Mouse (Mus musculus): Measurements from ENCODE around the gene Usp48.
"Not testable (repeated sequence)": the region's sequence is repeated elsewhere in the genome, so short reads cannot be mapped to it uniquely, and the experiment has no call there.

The Usp48 gene

DNA sequence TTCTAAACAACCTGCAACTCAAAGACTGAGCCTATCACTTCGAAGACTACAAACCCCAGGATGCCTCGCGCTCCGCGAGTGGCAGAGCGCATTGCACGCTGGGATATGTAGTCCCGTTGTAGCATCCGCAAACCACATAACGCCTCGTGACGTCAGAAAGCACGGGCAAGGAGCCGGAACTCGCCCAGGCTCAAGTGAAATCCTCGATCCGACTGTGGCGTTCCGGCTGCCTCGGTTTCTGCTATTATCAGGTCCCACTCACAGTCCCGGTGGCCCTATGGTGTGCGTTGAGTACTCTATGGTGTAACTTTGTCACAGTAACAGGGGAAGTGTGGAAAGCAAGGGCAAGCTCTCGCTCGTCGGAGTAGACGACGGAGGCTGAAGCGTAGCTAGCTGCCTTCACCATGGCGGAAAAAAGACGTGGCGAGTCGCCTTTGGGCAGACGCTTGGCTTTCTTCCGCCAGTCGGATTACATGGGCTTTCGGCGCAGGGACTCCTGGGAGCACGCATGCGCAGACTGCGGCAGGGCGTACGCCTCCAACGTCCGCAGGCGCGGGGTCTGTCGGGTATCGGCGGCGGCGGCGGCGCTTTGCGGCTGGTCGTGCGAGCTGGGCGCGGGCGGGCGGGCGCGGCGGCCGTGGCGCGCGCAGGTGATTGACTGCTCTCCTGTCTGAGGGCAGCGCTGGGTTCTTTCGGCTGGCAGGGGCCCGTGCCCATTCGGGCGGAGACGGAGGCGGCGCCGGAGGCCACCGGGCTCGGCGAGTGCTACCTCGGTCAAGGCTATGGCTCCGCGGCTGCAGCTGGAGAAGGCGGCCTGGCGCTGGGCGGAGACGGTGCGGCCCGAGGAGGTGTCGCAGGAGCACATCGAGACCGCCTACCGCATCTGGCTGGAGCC is at the start of gene Usp48:
Usp48 (plus strand) TSS at position 155 of the 895 bp plus-strand sequence.
- peak; percentile 98 to 99 for DNase-seq (ENCODE audit: low spot score in 2 of 2)

DNA sequence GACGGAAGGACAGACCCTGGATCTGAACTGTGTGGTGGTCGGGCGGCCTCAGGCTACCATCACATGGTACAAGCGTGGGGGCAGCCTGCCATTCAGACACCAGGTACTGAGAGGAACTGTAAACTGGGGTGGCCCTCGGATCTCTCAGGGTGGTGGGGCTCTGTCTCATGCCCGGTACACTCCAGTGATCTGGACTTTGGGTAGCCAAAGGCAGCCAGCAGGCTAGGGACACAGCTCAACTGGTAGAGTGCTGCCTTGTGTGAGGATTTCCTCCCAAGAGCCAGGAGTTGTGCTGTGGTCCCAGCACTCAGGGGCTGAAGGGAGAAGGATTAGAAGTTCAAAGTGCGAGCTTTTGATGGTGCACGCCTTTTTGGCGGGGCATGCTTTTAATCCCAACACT is 48.0 kb upstream of the Usp48 start:
- DNase-seq (ENCODE audit: low spot score in 2 of 2): no peak

DNA sequence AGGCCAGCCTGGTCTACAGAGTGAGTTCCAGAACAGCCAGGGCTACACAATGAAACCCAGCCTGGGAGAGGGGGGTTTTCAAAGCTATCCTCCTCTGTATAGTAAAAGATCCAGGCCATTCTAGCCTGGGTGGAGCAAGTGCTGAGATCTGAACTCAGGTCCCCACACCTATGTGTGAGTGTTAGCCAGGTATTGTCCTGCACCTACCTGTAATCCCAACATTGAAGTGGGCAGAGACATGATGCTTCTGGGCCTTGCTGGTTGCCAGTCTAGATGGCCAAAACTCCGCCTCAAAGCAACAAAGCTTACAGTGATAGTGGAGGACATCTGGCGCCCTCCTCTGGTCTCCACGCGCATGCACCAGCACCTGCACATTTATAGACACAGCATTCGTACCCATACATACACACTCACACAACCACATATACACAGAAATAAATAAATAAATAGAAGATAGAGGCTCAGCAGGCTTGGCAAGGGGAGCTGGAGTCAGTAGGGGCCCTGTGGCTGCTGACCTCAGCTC is 47.5 kb upstream of the Usp48 start:
- no peak for DNase-seq (ENCODE audit: low spot score in 2 of 2)

DNA sequence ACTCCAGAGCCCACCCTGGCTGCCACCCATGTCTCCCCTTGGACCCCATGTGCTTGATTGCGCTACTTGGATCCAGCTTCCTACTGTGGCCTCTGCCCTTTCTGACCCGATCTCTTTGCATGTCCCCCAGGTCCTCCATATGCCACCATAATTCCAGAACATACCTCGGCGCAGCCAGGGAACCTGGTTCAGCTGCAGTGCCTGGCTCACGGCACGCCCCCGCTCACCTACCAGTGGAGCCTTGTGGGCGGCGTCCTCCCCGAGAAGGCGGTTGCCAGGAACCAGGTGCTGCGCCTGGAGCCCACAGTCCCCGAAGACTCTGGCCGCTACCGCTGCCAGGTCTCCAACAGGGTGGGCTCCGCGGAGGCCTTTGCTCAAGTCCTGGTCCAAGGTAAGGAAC is 40.1 kb upstream of the Usp48 start:
- DNase-seq (ENCODE audit: low spot score in 2 of 2): no peak

DNA sequence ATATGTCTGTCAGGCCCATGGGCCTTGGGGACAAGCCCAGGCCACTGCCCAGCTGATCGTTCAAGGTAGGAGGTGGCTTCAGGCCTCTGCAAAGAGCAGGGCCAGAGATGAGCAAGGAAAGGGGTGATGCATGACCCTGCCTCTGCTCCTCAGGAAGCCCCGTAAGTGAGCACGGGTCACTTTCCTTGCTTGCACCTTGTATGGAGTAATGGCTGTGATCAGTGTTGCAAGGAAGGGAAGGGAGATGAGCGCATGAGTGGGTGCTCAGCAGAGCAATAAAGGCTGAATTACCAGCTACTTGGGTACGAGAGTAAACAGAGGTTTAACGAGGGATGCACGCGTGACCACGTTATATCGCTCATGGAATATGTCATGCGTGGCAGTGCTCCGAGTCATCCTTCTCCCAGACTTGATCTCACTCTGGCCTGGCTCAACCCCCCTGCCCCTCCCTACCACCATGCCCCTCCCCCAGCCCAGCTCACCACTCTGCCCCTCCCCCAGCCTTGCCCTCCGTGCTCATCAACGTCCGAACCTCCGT is 36.8 kb upstream of the Usp48 start:
- no peak for DNase-seq (ENCODE audit: low spot score in 2 of 2)

DNA sequence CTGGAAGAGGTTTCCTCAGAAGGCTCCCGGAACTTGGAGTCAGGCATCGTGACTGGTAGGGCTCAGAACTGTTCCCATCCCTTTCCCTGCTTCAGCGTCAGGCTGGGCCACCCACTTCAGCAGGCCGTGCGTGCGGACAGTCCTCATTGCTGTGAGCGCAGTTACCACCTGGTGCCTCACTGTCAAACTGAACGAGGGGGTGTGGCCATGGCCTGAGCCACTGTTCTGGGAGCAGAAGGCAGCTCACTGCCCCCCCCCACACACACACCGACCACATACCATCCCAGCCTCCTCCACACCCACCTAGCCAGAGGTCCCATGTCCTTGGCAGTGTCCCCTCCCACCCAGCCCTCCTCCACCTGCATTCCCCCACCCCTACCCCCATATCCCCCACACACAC is 23.7 kb upstream of the Usp48 start:
- DNase-seq (ENCODE audit: low spot score in 2 of 2): no peak

DNA sequence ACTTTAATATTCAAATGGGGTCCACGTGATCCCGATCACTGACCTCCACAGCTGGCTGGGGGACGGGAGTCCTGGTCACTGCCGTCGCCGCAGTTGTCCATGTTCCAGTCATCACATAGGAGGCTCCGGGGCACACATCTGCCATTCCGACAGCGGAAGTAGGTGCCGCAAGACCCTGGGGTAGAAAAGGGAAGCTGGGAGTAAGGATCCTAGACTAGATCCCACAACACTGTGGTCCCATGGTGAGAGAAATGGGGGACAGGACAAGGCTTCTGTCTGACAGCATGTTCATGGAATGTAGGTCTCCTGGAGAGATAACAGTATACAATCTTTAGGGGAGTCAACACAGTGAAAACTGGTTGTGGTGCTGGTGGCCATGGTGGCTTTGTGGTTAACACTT is 19.1 kb upstream of the Usp48 start, which contains the start of gene Ldlrad2:
Ldlrad2 (minus strand) TSS at position 101 of the 400 bp plus-strand sequence.
- DNase-seq (ENCODE audit: low spot score in 2 of 2): no peak

DNA sequence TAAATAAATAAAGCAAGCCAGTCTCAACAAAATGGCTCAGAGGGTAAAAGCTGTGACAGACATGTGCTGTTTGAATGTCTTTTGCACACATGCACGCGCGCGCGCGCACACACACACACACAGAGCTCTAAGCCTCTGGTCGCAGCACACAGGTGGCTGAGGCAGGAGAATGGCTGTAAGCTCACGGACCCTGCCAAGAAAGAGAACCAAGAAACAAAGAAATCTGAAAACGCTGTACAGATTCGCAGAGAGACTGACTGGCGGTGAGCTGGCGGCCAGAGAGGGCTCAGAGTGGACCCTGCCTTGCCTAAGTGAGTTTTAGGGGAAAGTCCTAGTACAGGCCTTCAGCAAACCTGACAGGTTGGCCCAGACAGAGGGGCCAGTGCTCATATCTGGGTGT is 16.1 kb upstream of the Usp48 start:
- DNase-seq (ENCODE audit: low spot score in 2 of 2): no peak

DNA sequence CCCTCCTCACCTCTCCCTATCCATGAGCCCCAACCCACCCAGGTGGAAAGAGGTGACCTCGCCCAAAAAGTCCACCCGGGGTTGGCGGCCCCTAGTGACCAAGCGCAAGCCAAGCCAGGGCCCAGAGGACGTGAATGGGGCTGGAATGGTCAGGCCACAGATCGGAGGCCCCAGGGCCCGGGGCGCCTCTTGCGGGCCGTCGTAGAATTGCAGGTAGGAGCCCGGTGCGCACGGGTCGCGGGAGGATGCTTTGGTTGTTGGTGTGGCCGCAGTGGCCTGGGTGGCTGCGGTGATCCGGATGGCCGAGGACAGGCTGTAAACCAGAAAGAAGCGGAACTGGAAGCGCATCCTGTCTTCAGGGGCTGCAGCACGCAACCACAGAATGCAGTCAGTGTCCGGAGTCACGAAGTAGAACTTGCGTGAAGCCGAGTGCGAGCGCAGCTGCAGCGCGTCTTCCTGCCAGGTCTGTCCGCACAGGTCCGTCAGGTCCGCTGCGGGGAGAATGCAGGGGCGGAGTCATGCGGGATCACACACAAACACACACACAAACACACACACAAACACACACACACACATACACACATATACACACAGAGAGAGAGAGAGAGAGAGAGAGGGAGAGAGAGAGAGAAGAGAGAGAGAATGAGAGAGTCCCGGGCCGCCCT is 15.2 kb upstream of the Usp48 start:
- peak in 1 of 2 experiments; percentile 26 for DNase-seq (ENCODE audit: low spot score in 2 of 2)

DNA sequence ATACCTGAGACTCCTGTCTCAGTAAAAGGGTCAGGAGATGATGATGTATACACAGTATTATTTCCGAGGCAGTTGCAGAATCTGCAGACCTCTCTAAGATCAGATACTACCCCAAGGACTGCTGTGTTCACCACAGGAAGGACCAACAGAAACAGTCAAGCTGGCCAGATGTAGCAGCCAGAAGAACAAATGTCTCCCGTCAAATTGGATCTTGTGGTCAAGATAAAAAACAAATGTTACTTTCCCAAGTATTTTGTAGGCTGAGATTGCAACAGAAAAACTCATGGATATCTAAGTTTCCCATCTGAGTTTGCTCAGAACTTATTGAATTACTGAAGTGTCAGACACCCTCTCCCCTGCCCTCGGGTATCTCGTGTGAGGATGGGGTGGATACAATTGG is 13.8 kb upstream of the Usp48 start:
- no peak for DNase-seq (ENCODE audit: low spot score in 2 of 2)

DNA sequence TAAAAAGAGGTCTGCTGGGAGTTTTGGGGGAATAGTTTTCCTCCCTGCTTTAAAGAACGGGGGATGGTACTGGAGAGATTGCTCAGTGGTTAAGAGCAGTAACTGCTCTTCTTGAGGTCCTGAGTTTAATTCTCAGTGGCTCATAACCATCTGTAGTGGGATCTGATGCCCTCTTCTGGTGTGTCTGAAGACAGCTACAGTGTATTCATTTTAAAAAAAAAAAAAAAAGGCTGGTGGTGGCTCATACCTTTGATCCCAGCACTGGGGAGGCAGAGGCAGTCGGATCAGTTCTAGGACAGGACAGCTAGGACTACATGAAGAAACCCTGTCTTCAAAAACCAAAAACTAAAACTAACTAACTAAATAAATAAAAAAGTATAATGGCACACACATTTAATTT is 13.3 kb upstream of the Usp48 start:
- no peak for DNase-seq (ENCODE audit: low spot score in 2 of 2)

DNA sequence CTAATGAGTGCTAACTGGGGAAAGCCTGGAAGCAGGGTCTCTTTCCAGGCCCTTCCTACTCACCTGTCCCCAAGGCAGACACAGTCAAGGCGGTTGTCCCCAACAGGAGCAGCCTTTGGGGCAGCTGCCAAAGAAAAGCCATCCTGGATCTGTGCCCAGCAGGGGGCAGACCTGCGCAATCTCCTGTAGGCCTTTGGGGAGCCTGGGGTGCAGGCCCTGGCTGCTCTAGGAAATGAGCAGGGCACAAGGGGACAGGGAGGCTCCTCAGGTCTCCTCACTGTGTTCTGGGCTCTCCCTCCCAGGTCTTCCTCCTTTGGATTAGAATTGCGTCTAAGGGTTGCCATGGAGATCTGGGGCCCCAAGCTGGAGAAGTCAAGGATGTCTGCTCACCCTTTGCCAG is 11.7 kb upstream of the Usp48 start:
- DNase-seq (ENCODE audit: low spot score in 2 of 2): no peak

DNA sequence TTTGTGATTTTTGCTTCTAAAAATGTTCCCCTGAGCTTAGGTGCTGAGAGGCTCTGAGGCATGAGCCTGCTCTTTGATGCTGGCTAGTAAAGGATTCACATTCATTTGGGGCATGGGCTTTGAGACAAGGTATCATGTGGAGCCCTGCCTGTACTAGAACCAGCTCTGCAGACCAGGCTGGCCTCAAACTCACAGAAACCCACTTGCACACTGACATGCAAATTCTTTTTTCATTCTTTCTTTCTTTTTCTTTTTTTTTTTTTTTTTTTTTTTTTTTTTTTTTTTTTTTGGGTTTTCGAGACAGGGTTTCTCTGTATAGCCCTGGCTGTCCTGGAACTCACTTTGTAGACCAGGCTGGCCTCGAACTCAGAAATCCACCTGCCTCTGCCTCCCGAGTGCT is 4.5 kb upstream of the Usp48 start:
- DNase-seq (ENCODE audit: low spot score in 2 of 2): not testable (repeated sequence)

DNA sequence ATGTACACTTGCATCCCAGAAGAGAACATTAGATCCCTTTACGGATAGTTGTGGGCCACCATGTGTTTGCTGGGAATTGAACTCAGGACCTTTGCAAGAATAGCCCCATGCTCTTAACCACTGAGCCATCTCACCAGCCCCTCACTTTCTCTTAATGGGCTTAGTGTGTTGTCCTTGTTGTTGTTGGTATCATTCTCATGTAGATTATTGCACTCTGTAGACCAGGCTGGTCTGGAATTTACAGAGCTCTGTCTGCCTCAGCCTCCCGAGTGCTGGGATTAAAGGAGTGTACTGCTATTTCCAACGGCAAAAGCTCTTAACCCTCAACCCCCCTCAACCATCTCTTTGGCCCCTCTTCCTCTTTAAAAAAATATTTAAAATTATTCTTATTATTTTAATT is 4.0 kb upstream of the Usp48 start:
- DNase-seq (ENCODE audit: low spot score in 2 of 2): no peak

DNA sequence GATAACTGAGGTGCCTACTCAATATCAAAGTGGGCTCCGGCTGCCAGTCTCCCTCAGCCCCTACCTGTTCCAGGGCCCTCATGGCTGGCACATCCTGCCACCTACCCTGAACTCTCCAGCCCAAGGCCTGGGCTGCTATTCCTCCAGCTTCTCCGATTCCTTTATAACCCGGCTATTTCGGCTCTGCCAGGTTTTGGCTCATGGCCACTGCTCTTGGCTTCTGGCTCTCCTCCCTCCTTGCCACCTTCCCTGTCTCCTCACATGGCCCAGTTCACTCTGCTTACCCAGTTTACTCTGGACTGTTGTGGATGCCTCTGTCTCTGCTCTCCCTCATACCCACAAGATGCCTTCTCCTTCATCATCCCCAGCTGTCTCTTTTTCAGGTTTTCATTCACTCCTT is 2.6 kb upstream of the Usp48 start:
- no peak for DNase-seq (ENCODE audit: low spot score in 2 of 2)

DNA sequence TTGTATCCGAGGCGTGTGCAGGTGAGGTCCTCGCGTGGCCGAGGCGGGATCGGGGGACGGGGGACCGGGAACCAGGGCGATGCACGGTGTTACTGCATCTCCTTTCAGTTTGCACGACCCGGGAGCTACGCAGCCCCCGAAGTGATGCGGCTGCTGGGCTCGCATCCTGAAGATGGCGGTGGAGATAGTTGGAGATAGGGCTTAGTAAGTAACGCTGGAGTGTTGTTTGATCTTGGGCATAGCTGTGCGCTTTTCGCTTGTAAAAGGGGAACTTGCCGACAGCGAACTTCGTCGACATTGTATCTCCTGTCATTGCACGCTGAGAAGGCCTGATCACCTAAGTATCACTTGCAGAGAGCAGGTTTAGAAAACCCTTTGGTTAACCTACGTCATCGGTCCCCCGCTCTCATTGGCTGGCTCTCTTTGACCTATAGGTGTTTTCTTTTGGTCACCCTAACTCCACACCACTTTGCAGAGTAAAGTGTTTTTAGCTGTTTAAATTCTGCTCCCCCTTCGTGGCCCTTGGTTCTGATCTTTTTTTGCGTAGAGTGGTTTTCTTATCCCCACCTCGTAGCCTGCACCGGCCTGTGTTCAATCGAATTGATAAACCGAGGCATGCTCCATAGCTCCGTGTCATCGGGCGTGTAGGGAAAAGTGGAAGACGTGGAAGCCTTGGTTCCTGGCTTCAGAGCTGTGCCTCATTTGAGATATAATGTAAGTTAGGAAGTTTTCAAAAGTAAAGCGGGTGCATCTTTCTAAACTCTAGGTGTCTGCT is 1.1 kb downstream of the Usp48 start:
- DNase-seq (ENCODE audit: low spot score in 2 of 2): peak in 1 of 2 experiments; percentile 21

DNA sequence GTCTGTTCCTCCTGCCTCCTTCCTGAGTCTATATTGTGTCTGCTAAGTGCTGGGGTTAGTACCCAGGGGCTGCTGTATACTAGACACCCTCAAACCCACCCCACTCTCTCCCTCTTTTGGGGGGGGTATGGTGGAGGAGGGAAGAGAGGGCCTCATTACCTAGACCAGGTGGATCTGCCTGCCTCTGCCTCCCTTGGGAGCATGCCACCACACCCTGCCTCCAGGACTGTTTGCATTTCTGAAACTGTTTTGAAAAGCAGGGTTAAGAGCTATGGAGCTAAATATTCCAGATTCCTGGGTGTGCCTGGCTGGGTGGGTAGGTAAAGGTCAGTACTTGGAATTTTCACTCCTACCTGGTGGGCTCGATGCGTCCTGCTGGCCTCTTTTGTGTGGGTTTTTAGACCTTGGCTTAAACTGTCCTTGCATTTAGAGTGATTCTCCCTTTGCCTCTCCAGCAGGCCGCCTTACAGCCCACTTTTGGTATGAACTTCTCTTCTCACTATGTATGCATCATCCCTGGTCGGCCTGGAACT is 3.6 kb downstream of the Usp48 start:
- no peak for DNase-seq (ENCODE audit: low spot score in 2 of 2)

DNA sequence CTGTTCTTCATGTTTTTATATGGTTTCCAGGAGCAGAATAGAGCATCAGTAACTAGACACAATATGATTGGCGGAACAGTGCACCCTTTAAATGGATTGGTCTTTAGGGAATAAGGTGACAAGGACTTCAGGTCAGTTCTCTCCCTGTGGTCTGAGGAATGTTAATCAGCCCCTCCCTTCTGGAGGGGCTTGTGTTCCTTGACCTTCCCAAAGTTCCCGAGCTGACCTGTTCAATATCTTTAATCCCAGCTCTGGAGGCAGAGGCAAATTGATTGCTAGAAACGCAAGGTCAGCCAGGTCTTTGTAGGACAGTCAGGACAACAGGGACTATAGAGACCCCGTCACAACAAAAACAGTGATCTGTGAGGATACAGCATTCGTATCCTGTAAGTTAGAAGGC is 5.0 kb downstream of the Usp48 start:
- DNase-seq (ENCODE audit: low spot score in 2 of 2): no peak

DNA sequence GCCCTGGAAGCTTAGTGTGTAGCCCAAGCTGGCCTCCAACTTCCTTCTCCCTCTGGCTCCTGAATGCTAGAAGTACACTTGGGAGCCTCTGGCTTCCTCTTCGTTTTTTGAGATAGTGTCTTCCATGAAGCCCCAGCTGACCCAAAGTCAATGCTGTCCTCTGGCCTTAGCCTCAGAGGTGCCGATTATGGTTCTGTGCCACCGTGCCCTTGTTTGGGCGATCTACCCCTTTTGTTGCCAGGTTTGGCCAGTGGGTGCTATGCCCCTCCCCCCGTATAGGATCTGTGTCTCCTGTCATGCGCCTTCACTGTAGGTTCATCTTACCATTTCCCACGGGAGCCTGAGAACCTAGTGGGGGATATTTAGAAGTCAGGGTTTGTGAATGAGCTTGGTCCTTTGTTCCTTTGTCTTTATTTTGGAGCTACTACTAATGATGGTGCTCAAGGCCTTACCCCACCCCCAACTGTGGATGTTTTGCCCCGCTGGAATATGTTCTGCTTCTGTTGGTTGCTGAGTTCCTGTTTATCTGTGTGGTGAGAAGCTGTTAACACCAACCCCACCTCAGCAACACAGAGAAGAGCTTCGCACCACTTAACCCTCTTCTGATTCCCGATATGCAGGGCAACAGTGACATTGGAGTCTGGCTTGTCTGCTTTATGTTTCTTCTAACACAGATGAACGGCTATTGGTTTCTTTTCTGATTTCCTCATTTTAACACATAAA is 10.1 kb downstream of the Usp48 start:
- DNase-seq (ENCODE audit: low spot score in 2 of 2): no peak

DNA sequence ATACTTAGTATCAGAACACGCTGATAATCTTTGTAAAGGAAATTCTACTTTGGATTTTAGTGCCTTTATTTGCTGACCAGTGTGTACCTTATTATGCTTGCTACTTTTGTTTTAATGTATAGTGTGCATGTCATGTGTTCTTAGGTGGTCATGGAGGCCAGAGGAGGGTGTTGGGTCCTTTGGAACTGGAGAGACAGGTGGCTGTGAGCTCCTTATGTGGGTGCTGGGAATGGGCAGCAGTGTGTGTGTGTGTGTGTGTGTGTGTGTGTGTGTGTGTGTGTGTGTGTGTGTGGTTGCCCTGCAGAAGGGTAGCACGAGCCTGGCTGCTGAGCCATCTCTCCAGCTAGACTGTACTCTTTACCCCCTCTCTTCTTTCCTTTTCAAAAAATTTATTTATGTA is 13.5 kb downstream of the Usp48 start:
- no peak for DNase-seq (ENCODE audit: low spot score in 2 of 2)

DNA sequence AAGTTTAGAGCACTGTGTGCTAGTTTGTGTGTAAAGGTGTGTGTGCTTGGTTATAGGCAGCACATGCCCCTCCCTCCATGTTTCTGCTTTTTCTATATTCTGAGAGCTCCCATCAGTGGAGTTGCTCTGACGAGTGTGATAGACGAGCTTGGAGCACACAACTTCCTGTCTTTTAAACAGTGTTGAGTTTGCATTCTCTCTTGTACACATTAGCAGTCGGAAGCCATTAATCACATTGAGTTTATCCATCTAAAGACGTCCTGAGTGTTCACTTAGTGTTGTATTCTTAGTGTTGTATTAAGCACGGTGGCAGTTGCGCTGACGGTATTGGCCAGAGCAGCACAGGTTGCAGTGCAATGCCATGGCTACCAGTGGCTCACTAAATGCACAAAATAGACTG is 15.7 kb downstream of the Usp48 start:
- DNase-seq (ENCODE audit: low spot score in 2 of 2): no peak
